Mouse (Mus musculus): ENCODE data around the gene Il6ra.

GRCm38 (mm10) chr3:89863716-89864509 is 49.1 kb downstream of the Il6ra start:
- TF ChIP-seq CTCF (IDR thresholded peaks at IDR 0.05; ENCODE audit: extremely low read depth, insufficient read length, insufficient replicate concordance, low read depth, low read length) = no peak
- no peak for TF ChIP-seq POLR2A (IDR thresholded peaks at IDR 0.05; ENCODE audit: low read depth, low read length)

All from small intestine, adult 2 months (tissue).